ENCODE assay signal across 14 mouse cellular contexts in genomic region chr17:65697791-65698463, GRCm38 (mm10). TPM values are rescaled to one million over a fixed set of nuclear protein-coding genes. Genes with fewer than 3 reads are reported as not detected.
DNase-seq lines count a peak whose midpoint lies in the region; ATAC-seq and TF ChIP-seq lines count a peak whose summit lies in the region.
"Had no signal": no experiment of that assay in that cellular context is flagged by ENCODE, and none has a peak within 500 bp of the region (broad histone marks: within the 10 kb centered on the region; RNA-seq: fewer than 3 reads in every experiment).

No protein-coding gene starts in this region.

- H3K9ac ChIP-seq in limb, embryonic 12.5 days (replicated peaks) = no peak overlapping the region
- no peak overlapping the region for H3K9ac ChIP-seq in midbrain, postnatal 0 days (replicated peaks; ENCODE audit: low read length, poor library complexity, severe bottlenecking)
- H3K9ac ChIP-seq: hindbrain, embryonic 12.5 days had no signal

- peaks cover 3% of the 10 kb centered on the region; the same call in 1 of the 2 replicates for H3K36me3 ChIP-seq in limb, embryonic 12.5 days
- peaks cover 21% of the 10 kb centered on the region for H3K36me3 ChIP-seq in limb, embryonic 10.5 days
- H3K36me3 ChIP-seq in kidney, adult 2 months (ENCODE audit: control insufficient read depth, insufficient read depth, low read length) = no peaks in the 10 kb centered on the region
- H3K36me3 ChIP-seq in midbrain, postnatal 0 days (ENCODE audit: insufficient read depth, low read length) = no peaks in the 10 kb centered on the region

- no peak overlapping the region for H3K4me2 ChIP-seq in limb, embryonic 12.5 days
- H3K4me2 ChIP-seq in midbrain, postnatal 0 days (ENCODE audit: low read depth, low read length, poor library complexity, severe bottlenecking) = no peak overlapping the region
- H3K4me2 ChIP-seq: hindbrain, embryonic 12.5 days had no signal

- TF ChIP-seq POLR2A in kidney, adult 2 months (IDR thresholded peaks at IDR 0.05; ENCODE audit: low read depth, low read length) = no peak

- H3K27me3 ChIP-seq in limb, embryonic 12.5 days = no peaks in the 10 kb centered on the region
- no peaks in the 10 kb centered on the region for H3K27me3 ChIP-seq in limb, embryonic 10.5 days (ENCODE audit: low read depth, poor library complexity, severe bottlenecking)
- H3K27me3 ChIP-seq in kidney, adult 2 months (replicated peaks; ENCODE audit: control insufficient read depth, insufficient read depth, low read length) = no peaks in the 10 kb centered on the region
- no peaks in the 10 kb centered on the region for H3K27me3 ChIP-seq in midbrain, postnatal 0 days (ENCODE audit: insufficient read depth, low read length)
- H3K27me3 ChIP-seq: CH12.LX; hindbrain, embryonic 12.5 days had no signal

- ATAC-seq in limb, embryonic 12.5 days (ENCODE audit: insufficient number of reproducible peaks, insufficient read depth, low FRiP score, low TSS enrichment, low read depth) = peak; percentile 40; the same call in 1 of the 2 replicates
- ATAC-seq in midbrain, postnatal 0 days (ENCODE audit: low FRiP score) = no peak
- ATAC-seq in activated CD4-positive, CD25-positive, alpha-beta regulatory T cell, adult 4 months = no peak

- H3K9me3 ChIP-seq in limb, embryonic 12.5 days = no peaks in the 10 kb centered on the region
- no peaks in the 10 kb centered on the region for H3K9me3 ChIP-seq in limb, embryonic 10.5 days (replicated peaks)
- no peaks in the 10 kb centered on the region for H3K9me3 ChIP-seq in midbrain, postnatal 0 days (ENCODE audit: low read length)
- H3K9me3 ChIP-seq: hindbrain, embryonic 12.5 days had no signal

- no peak overlapping the region for H3K4me3 ChIP-seq in limb, embryonic 12.5 days (replicated peaks)
- no peak overlapping the region for H3K4me3 ChIP-seq in limb, embryonic 10.5 days
- H3K4me3 ChIP-seq in kidney, adult 2 months (ENCODE audit: insufficient read depth, low read depth, low read length) = no peak overlapping the region
- H3K4me3 ChIP-seq in midbrain, postnatal 0 days (ENCODE audit: low read depth, low read length) = no peak overlapping the region
- H3K4me3 ChIP-seq: hindbrain, embryonic 12.5 days had no signal

- H3K27ac ChIP-seq in limb, embryonic 12.5 days = 0 out of 2 replicates have a peak overlapping the region, but pooled peaks have one; percentile 42
- no peak overlapping the region for H3K27ac ChIP-seq in limb, embryonic 10.5 days
- H3K27ac ChIP-seq in kidney, adult 2 months (ENCODE audit: insufficient read depth, low read depth, low read length) = peak overlapping the region; percentile 25; the same call in 1 of the 2 replicates
- H3K27ac ChIP-seq in midbrain, postnatal 0 days (ENCODE audit: low read depth, low read length) = 0 out of 2 replicates have a peak overlapping the region, but pooled peaks have one; percentile 6
- H3K27ac ChIP-seq: hindbrain, embryonic 12.5 days had no signal

- DNase-seq in limb, embryonic 10.5 days (ENCODE audit: low spot score) = no peak
- DNase-seq in cerebellum, adult 11-12 months = peak; percentile 43
- peak; percentile 86 for DNase-seq in kidney, adult 2 months
- no peak for DNase-seq in midbrain, postnatal 0 days (ENCODE audit: low spot score)
- no peak for DNase-seq in adrenal gland, postnatal 36 days
- no peak for DNase-seq in layer of hippocampus, postnatal 10 days (ENCODE audit: low spot score in 2 of 2)
- DNase-seq: heart, adult 18-20 months; right cerebral cortex, postnatal 4 days; thymus, adult 18-20 months had no signal

- TF ChIP-seq CTCF in kidney, adult 2 months (conservative IDR thresholded peaks at IDR 0.05; ENCODE audit: insufficient read depth, insufficient read length, low read depth, low read length) = no peak
- TF ChIP-seq CTCF in midbrain, postnatal 0 days (IDR thresholded peaks at IDR 0.05) = no peak

- H3K4me1 ChIP-seq in limb, embryonic 12.5 days (replicated peaks) = peaks cover 22% of the 10 kb centered on the region
- peaks cover 6% of the 10 kb centered on the region; the same call in 1 of the 2 replicates for H3K4me1 ChIP-seq in limb, embryonic 10.5 days
- H3K4me1 ChIP-seq in kidney, adult 2 months (ENCODE audit: control insufficient read depth, insufficient read depth, low read length) = peaks cover 15% of the 10 kb centered on the region; the same call in 1 of the 2 replicates
- peaks cover 5% of the 10 kb centered on the region for H3K4me1 ChIP-seq in midbrain, postnatal 0 days (ENCODE audit: insufficient read depth, low read length)

- 71% methylated on average over 12 of the region's 12 CpGs for WGBS in limb, embryonic 12.5 days
- 90% methylated on average over 12 of the region's 12 CpGs for WGBS in limb, embryonic 10.5 days
- 37% methylated on average over 12 of the region's 12 CpGs for WGBS in kidney, adult 2 months
- WGBS in midbrain, postnatal 0 days = 78% methylated on average over 12 of the region's 12 CpGs

RNA-seq across cellular contexts. Expression of gene Txndc2, which starts 56.0 kb away (rescaled TPM):
- polyA plus RNA-seq in limb, embryonic 12.5 days (2016; fragmentation: Nextera tagmentation; extraction: Ambion mirVana) = 0.15 TPM in 1 of 2 replicates, not detected in the other
- not detected in 2 replicates for polyA plus RNA-seq in limb, embryonic 10.5 days (2016; fragmentation: Nextera tagmentation; extraction: Ambion mirVana)
- polyA plus RNA-seq in kidney, adult 2 months (2012; rRNA removed) = 0.05 and 0.07 TPM in 2 replicates
- total RNA-seq in midbrain, postnatal 0 days (2014; rRNA removed) = not detected in 2 replicates
- polyA plus RNA-seq in midbrain, postnatal 0 days (2015; fragmentation: Nextera tagmentation; extraction: Ambion mirVana) = not detected in 2 replicates
- 10 to 100 TPM in 1 of 2 experiments, 1 to 10 TPM in 1; 8.8 to 38.2 TPM for total RNA-seq in adrenal gland, postnatal 36 days (2021)
- not detected for polyA plus RNA-seq in activated CD4-positive, CD25-positive, alpha-beta regulatory T cell, adult 4 months (2017; shearing (Covaris generic))
- under 1 TPM; 0.18 to 0.32 TPM for total RNA-seq in layer of hippocampus, postnatal 10 days (2021)
- total RNA-seq: CH12.LX; heart, adult 18-20 months had no signal
- polyA plus RNA-seq: lung, embryonic 16.5 days had no signal

Comparison
In these comparisons a context has a peak if more than half of its experiments do, and no peak if none do; other contexts are left out.
1. DNase-seq: peak in cerebellum, adult 11-12 months (single experiment) and kidney, adult 2 months (single experiment); none in limb, embryonic 10.5 days (single experiment), midbrain, postnatal 0 days (single experiment), adrenal gland, postnatal 36 days (0 of 2) and layer of hippocampus, postnatal 10 days (0 of 2).